Mouse (Mus musculus) embryonic facial prominence, embryonic 12.5 days (tissue): ENCODE data around the gene Ttyh1. TPM values are rescaled to one million over a fixed set of nuclear protein-coding genes. Genes with fewer than 3 reads are reported as not detected.

Source experiments
- ATAC-seq: fragments of 200-750 bp; cut with Nextera tagmentation; 2 replicates; pipeline ENCODE4 v1.8.0; 2017; ENCODE audit not compliant: insufficient number of reproducible peaks, insufficient read depth, low FRiP score, low TSS enrichment
- H3K27ac ChIP-seq: fragments of 300-500 bp; sonication (generic); 2 replicates; pipeline ENCODE4 v1.5.1; 2016; ENCODE audit warnings: mild to moderate bottlenecking
- H3K27me3 ChIP-seq: fragments of 300-500 bp; sonication (generic); 2 replicates; pipeline ENCODE4 v1.6.1; 2016; ENCODE audit warnings: mild to moderate bottlenecking, moderate library complexity
- H3K36me3 ChIP-seq: fragments of 300-500 bp; sonication (generic); 2 replicates; pipeline ENCODE4 v1.6.1; 2016; ENCODE audit warnings: mild to moderate bottlenecking
- H3K4me1 ChIP-seq: fragments of 300-500 bp; sonication (generic); 2 replicates; pipeline ENCODE4 v1.6.1; 2016
- H3K4me2 ChIP-seq: fragments of 300-500 bp; sonication (generic); replicated peaks from 2 replicates; pipeline ENCODE4 v1.6.1; 2016; ENCODE audit warnings: mild to moderate bottlenecking, moderate library complexity
- H3K4me3 ChIP-seq: fragments of 300-500 bp; sonication (generic); 2 replicates; pipeline ENCODE4 v1.5.1; 2016; ENCODE audit warnings: mild to moderate bottlenecking
- H3K9ac ChIP-seq: fragments of 300-500 bp; sonication (generic); 2 replicates; pipeline ENCODE4 v1.6.1; 2016; ENCODE audit warnings: mild to moderate bottlenecking, moderate library complexity
- H3K9me3 ChIP-seq: fragments of 300-500 bp; sonication (generic); 2 replicates; pipeline ENCODE4 v1.6.1; 2016; ENCODE audit warnings: mild to moderate bottlenecking, moderate library complexity
- WGBS: fragments of 180-500 bp; shearing (Covaris S2); methylation state at CpG from one replicate; pipeline ENCODE4 v1.1.7; 2016; 5-methylcytosine and 5-hydroxymethylcytosine counted together
- polyA plus RNA-seq: library from polyadenylated mRNA; unstranded; fragments of >200 nt; fragmentation: Nextera tagmentation; extraction: Ambion mirVana; gene quantifications from 2 replicates; pipeline ENCODE4 v1.2.1, GENCODE M21; 2016

Ttyh1 gene
- polyA plus RNA-seq, 1 experiment from 2014 or later: 10.8 TPM

DNA sequence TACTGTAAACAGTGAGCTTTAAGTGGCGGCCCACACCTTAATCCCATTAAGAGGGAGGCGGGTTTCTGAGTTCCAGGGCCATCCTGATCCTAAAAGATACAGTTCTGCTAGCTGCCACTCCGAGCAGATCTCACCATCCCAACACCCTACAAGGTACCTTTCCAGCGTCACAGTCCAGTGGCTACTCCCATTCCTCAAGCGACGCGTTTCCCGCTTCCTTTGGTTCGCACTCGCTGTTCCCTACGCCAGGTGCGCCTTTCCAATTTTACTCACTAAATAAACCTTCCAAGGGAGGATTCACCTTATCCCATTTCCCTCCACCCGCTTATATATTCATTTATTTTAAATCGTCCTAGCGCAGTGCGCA lies 17.2 kb downstream of the Ttyh1 start:
- H3K4me2 ChIP-seq: peak overlapping the region; percentile 90
- WGBS: under 1% methylated on average over 16 of the region's 16 CpGs
- no peaks in the 10 kb centered on the region for H3K27me3 ChIP-seq
- peak overlapping the region; percentile 94 for H3K4me3 ChIP-seq
- H3K9ac ChIP-seq: peak overlapping the region; percentile 59
- H3K9me3 ChIP-seq: no peaks in the 10 kb centered on the region
- H3K4me1 ChIP-seq: peaks cover 14% of the 10 kb centered on the region
- H3K27ac ChIP-seq: peak overlapping the region; percentile 92
- H3K36me3 ChIP-seq: peaks cover 32% of the 10 kb centered on the region
- ATAC-seq: peak; percentile 6

DNA sequence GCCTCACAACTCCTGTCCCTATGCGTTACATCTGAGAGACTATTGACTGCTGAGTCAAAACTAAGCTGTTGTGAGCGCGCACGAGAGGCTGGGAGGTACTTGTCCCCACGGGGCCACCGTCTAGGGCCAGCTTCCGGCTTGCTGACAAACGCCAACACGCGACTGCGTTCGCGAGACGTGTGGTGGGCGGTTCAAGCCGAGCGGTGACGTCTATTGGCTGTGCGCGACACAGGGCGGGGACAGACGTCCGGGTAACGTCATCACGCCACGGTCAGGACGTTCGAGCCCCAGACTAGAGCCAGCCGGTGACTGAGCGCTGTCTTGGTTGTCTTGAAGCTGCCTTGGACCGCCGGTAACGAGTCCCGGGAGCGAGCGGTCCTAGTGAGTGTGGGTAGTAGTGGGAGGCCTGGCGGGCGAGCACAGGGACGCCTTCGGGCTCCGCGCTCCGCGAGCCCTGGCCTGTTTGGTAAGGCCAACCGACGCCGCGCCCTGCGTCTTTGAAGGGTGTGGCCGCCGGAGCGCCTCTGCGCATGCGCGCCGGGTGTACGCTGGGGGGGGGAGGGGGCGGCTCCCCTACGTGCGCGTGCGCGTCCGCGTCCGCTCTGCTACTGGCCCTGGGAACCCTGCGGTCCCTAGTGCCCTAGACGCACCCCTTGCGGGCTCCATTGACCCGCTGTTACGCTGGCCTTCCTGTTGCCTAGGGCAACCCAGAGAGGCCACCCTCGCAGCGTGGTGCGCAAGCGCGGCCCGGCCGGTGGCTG lies 17.7 kb downstream of the Ttyh1 start, which contains the start of gene Leng8:
Gene Leng8 (plus strand): TSS at position 269 of the 761 bp plus-strand sequence.
- Histone ChIP-seq H3K27me3 (no peaks in the 10 kb centered on the region), H3K9ac (peak within 1 kb of the TSS; percentile 82), H3K4me2 (peak within 1 kb of the TSS; percentile 90), H3K27ac (peak within 1 kb of the TSS; percentile 92), H3K36me3 (peaks cover 38% of the 10 kb centered on the region), H3K9me3 (no peaks in the 10 kb centered on the region), H3K4me1 (peaks cover 12% of the 10 kb centered on the region), H3K4me3 (peak within 1 kb of the TSS; percentile 94)
- under 1% methylated on average over 74 of the region's 78 CpGs for WGBS
- ATAC-seq: peak; percentile 99

DNA sequence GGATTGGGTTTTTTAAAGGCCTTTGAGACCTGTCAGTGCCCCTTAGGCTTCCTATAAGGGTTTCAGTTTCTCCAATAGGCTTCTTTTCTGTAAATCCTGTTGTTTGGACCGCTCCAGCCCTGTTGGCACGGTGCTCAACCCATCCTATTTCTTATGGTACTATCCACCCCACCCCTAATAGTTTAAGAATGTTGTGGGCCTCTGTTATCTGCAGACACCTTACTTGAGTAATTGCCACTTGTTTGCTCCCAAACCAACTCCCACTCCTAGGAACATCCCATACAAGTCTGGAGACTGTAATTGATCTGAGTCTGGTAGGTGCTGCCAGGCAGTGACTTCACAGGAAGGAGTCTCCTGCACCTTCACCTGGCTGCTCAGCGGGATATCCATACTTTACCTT lies 18.5 kb downstream of the Ttyh1 start:
- ATAC-seq: no peak
- Histone ChIP-seq H3K9ac (peak overlapping the region; percentile 82), H3K4me2 (peak overlapping the region; percentile 90), H3K36me3 (peaks cover 46% of the 10 kb centered on the region), H3K4me1 (peaks cover 12% of the 10 kb centered on the region), H3K27me3 (no peaks in the 10 kb centered on the region), H3K27ac (0 out of 2 replicates have a peak overlapping the region, but pooled peaks have one; percentile 92), H3K9me3 (no peaks in the 10 kb centered on the region), H3K4me3 (peak overlapping the region; percentile 94)
- 51% methylated on average over 3 of the region's 3 CpGs for WGBS

DNA sequence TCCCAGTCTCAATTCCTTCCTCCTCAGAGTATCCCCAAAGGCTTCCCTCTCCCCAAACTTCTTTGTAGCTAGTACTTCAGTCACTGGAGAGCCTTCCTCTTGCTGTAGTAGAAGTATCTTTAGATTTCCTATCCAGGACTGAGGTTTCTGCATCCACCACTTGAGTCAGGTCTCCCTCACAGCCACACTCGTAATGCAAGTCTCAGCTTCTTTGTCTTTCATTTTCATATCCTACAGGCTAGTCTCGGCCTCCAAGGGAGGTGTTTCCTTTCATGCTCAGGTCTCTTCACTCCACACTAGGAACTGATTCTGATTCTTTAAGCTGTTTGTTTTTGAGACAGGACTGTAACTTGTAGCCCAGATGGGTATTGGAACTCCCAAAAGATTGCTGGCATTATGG lies 19.0 kb downstream of the Ttyh1 start:
- Histone ChIP-seq H3K36me3 (peaks cover 50% of the 10 kb centered on the region), H3K4me3 (peak overlapping the region; percentile 94), H3K9ac (peak overlapping the region; percentile 82; the same call in 1 of the 2 replicates), H3K4me1 (peaks cover 12% of the 10 kb centered on the region), H3K27ac (no peak overlapping the region), H3K27me3 (no peaks in the 10 kb centered on the region), H3K9me3 (no peaks in the 10 kb centered on the region), H3K4me2 (peak overlapping the region; percentile 90)
- WGBS: 91% methylated on average over 2 of the region's 2 CpGs
- no peak for ATAC-seq

DNA sequence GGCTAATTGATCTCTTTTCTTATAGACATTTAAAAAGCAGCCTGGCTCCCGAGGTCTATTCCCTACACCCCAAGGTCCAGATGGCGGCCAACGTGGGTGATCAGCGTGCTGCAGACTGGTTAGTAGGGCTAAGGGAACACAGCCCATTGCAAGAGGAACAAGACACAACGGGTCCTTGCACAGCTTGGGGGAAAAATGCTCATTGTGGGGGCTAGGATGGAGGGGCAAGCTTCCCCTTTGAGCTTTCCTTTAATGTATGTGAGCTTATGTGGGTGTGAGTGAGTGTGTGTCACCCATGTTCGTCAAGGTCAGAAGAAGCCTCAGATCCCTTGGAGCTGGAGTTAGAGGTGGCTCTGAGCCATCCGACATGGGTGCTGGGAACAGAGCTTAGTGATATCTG lies 19.5 kb downstream of the Ttyh1 start:
- Histone ChIP-seq H3K36me3 (peaks cover 55% of the 10 kb centered on the region), H3K27ac (no peak overlapping the region), H3K27me3 (no peaks in the 10 kb centered on the region), H3K4me2 (0 out of 2 replicates have a peak overlapping the region, but pooled peaks have one; percentile 90), H3K4me3 (no peak overlapping the region), H3K4me1 (peaks cover 12% of the 10 kb centered on the region), H3K9me3 (no peaks in the 10 kb centered on the region), H3K9ac (no peak overlapping the region)
- 93% methylated on average over 7 of the region's 7 CpGs for WGBS
- no peak for ATAC-seq

DNA sequence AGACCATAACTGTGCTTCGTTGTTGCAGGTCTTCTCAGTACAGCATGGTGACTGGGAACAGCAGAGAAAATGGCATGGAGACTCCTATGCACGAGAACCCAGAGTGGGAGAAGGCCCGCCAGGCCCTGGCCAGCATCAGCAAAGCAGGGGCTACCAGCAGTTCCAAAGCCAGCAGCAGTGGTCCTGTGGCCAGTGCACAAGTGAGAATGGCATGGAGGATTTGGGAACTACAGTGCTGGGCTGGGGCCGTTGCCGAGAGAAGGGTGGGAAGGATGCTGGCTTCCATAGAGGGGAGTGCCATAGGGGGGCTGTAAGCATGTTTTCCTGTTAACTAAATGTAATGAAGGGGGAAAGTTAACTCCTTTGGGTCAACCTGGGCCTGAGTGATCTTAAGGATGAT lies 20.2 kb downstream of the Ttyh1 start:
- Histone ChIP-seq H3K27ac (no peak overlapping the region), H3K4me2 (no peak overlapping the region), H3K36me3 (peaks cover 62% of the 10 kb centered on the region), H3K4me1 (peaks cover 12% of the 10 kb centered on the region), H3K4me3 (no peak overlapping the region), H3K27me3 (no peaks in the 10 kb centered on the region), H3K9ac (no peak overlapping the region), H3K9me3 (no peaks in the 10 kb centered on the region)
- ATAC-seq: no peak
- 95% methylated on average over 5 of the region's 5 CpGs for WGBS

DNA sequence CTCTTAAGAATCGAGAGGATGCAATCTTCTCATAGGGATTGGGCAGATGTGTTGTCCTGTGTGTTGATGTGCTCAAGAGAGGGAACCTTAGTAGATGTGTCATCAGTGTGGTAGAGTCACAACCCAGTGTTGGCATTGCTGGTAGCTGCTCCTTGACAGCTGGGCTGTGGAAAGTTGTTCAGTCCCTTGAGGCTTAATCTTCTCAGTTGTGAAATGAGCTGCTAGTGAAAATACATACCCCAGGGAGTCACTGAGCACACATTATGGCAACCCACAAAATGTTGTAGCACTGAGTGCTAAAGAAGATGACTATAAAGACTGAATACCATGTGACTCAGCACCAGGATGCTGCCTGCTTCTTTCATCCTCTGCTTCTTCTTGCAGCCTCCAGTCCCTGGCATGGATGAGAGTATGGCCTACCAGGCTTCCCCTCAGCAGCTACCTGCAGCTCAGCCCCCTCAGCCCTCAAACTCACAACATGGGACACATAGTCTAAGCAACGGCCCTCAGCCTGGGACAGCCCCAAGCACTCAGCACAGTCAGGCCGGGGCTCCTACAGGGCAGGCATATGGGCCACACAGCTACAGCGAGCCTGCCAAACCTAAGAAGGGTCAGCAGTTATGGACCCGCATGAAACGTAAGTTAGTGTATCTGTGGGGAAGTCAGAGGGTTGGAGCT lies 22.6 kb downstream of the Ttyh1 start:
- H3K36me3 ChIP-seq: peaks cover 86% of the 10 kb centered on the region
- no peak overlapping the region for H3K4me3 ChIP-seq
- no peak overlapping the region for H3K27ac ChIP-seq
- H3K4me2 ChIP-seq: no peak overlapping the region
- H3K4me1 ChIP-seq: peaks cover 8% of the 10 kb centered on the region
- WGBS: 93% methylated on average over 6 of the region's 6 CpGs
- H3K27me3 ChIP-seq: no peaks in the 10 kb centered on the region
- no peak for ATAC-seq
- no peaks in the 10 kb centered on the region for H3K9me3 ChIP-seq
- H3K9ac ChIP-seq: no peak overlapping the region

DNA sequence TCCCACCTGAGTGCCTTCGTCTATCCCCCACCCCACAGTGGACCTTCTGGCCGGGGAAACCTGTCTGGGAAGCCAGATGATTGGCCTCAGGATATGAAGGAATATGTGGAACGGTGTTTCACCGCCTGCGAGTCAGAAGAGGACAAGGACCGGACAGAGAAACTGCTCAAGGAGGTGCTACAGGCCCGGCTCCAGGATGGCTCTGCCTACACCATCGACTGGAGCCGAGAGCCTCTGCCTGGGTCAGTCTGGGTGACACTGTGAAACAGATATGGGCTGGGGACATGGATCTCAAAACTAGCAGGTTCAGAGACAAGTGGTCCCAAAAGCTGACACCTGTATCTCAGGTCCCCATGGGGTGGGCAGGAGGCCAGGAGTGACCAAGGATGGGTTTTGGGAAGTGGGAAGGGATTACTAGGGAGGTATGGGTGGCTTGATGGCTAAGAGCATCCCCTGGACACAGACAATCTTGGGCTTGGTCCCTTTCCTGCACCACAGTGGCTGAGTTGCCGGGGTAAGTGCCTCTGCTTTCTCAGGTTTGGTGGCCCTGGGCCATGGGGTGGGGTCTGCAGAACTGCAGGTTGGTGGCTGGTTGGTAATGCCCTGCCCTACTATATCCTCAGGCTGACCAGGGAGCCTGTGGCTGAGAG lies 23.7 kb downstream of the Ttyh1 start:
- Histone ChIP-seq H3K36me3 (peaks cover 98% of the 10 kb centered on the region), H3K4me2 (no peak overlapping the region), H3K4me3 (no peak overlapping the region), H3K27ac (no peak overlapping the region), H3K9me3 (no peaks in the 10 kb centered on the region), H3K9ac (no peak overlapping the region), H3K4me1 (peaks cover 7% of the 10 kb centered on the region), H3K27me3 (no peaks in the 10 kb centered on the region)
- WGBS: 95% methylated on average over 10 of the region's 10 CpGs
- ATAC-seq: no peak

DNA sequence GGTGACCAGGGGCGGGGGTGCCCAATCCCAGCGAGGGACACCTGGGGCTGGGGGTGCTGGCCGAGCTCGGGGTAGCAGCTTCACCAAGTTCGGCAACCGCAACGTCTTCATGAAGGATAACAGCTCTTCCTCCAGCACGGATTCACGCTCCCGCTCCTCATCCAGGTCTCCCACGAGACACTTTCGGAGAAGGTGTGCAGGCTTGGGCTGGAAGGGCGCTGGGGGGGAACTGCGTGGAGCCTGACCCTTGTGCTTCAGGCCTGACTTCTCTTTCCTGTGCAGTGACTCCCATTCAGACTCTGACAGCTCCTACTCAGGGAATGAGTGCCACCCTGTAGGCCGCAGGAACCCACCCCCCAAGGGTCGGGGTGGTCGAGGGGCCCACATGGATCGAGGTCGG lies 24.3 kb downstream of the Ttyh1 start:
- no peaks in the 10 kb centered on the region for H3K27me3 ChIP-seq
- 94% methylated on average over 19 of the region's 19 CpGs for WGBS
- no peaks in the 10 kb centered on the region for H3K9me3 ChIP-seq
- no peak overlapping the region for H3K4me3 ChIP-seq
- H3K27ac ChIP-seq: no peak overlapping the region
- H3K9ac ChIP-seq: no peak overlapping the region
- no peak overlapping the region for H3K4me2 ChIP-seq
- peaks cover 94% of the 10 kb centered on the region for H3K36me3 ChIP-seq
- ATAC-seq: no peak
- peaks cover 8% of the 10 kb centered on the region; the same call in 1 of the 2 replicates for H3K4me1 ChIP-seq

DNA sequence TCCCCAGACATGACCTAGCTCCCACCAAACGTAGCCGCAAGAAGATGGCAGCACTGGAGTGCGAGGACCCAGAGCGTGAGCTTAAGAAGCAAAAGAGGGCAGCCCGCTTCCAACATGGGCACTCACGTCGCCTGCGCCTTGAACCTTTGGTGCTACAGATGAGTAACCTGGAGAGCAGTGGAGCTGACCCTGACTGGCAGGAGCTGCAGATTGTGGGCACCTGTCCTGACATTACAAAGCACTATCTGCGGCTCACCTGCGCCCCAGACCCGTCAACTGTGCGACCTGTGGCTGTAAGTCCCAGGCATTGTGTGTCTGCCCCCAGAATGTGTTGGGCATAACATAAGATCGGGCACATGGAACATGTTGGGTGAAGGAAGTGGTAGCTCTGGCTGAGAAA lies 24.8 kb downstream of the Ttyh1 start:
- Histone ChIP-seq H3K9ac (no peak overlapping the region), H3K36me3 (peaks cover 89% of the 10 kb centered on the region), H3K4me2 (no peak overlapping the region), H3K27me3 (no peaks in the 10 kb centered on the region), H3K27ac (no peak overlapping the region), H3K4me3 (no peak overlapping the region), H3K9me3 (no peaks in the 10 kb centered on the region), H3K4me1 (peaks cover 12% of the 10 kb centered on the region; the same call in 1 of the 2 replicates)
- no peak for ATAC-seq
- WGBS: 95% methylated on average over 13 of the region's 13 CpGs

DNA sequence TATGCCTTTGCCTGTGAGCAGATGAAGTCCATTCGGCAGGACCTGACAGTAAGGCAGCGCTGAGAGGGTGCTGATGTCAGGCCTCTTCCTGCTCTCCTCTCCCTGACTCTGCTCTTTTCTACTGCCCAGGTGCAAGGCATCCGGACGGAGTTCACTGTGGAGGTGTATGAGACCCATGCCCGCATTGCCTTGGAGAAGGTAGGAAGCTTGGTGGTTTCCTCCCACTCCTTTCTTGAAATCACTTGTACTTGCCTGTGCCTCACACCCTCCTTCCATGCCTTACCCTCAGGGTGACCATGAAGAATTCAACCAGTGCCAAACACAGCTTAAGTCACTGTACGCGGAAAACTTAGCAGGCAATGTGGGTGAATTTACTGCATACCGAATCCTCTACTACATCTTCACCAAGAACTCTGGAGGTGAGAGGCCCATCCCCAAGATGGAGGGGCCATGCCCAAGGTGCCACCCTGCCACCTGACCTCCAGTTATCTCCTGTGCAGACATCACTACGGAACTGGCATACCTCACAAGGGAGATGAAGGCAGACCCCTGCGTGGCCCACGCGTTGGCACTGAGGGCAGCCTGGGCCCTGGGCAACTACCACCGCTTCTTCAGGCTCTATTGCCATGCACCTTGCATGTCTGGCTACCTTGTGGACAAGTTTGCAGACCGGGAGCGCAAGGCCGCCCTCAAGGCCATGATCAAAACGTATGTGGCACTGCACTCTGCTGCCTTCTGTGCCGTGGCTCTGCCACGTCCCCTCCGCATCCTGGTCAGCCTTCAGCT lies 25.8 kb downstream of the Ttyh1 start:
- Histone ChIP-seq H3K4me1 (peaks cover 14% of the 10 kb centered on the region), H3K9ac (no peak overlapping the region), H3K9me3 (no peaks in the 10 kb centered on the region), H3K27ac (no peak overlapping the region), H3K36me3 (peaks cover 80% of the 10 kb centered on the region), H3K4me2 (no peak overlapping the region), H3K27me3 (no peaks in the 10 kb centered on the region), H3K4me3 (no peak overlapping the region)
- no peak for ATAC-seq
- 92% methylated on average over 20 of the region's 20 CpGs for WGBS
